Mouse (Mus musculus): ENCODE results near the gene Dtl. TPM values are rescaled to one million over a fixed set of nuclear protein-coding genes. Genes with fewer than 3 reads are reported as not detected.

Dtl gene
- polyA plus RNA-seq, 1 experiment from 2014 or later, result 2.9 TPM

GRCm38 (mm10) chr1:191617589-191617988 lies 42.2 kb upstream of the Dtl start:
- peaks cover 48% of the 10 kb centered on the region for H3K36me3 ChIP-seq (ENCODE audit: insufficient read depth, low read length)
- no peak overlapping the region for H3K9ac ChIP-seq (replicated peaks; ENCODE audit: low read depth)

DNA sequence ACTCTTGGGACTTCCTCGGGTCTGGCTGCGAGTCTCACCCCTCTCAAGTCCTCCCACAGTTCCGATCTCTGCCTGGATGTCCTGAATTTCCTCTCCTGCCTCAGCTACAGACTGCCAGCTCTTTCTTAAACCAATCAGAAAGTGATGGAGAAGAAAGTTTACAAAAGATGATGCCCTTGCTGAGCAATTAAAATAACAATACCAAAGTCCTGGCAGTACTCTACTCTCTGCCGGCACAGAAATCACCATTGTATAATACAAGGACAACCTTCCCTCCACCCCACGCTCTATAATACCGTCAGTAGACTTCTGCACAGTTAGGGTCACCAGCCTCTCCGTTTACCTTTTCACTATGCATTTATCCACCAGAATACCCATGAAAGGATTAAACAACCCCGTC lies 40.9 kb upstream of the Dtl start:
- Histone ChIP-seq H3K4me2 (replicated peaks; ENCODE audit: low read depth, low read length) (no peak overlapping the region), H3K4me1 (ENCODE audit: insufficient read depth, low read depth, low read length) (no peaks in the 10 kb centered on the region), H3K36me3 (ENCODE audit: insufficient read depth, low read length) (peaks cover 58% of the 10 kb centered on the region), H3K4me3 (ENCODE audit: low read depth, low read length) (no peak overlapping the region), H3K9me3 (ENCODE audit: low read length) (no peaks in the 10 kb centered on the region), H3K27me3 (replicated peaks; ENCODE audit: insufficient read depth, low read length) (no peaks in the 10 kb centered on the region), H3K9ac (replicated peaks; ENCODE audit: low read depth) (no peak overlapping the region), H3K27ac (ENCODE audit: low read length) (no peak overlapping the region)
- DNase-seq (ENCODE audit: low spot score) (no peak), ATAC-seq (no peak)
- WGBS, result 92% methylated on average over 8 of the region's 8 CpGs
- TF ChIP-seq CTCF (IDR thresholded peaks at IDR 0.05), result no peak

More at GRCm38 (mm10) chr1:191617589-191617988, 42.2 kb upstream of the Dtl start:
- DNase-seq (ENCODE audit: low spot score) (no peak), ATAC-seq (no peak)
- no peaks in the 10 kb centered on the region for H3K4me1 ChIP-seq (ENCODE audit: insufficient read depth, low read depth, low read length)
- no peaks in the 10 kb centered on the region for H3K9me3 ChIP-seq (ENCODE audit: low read length)
- TF ChIP-seq CTCF (IDR thresholded peaks at IDR 0.05) (no peak), EP300 (IDR thresholded peaks at IDR 0.05) (no peak)
- H3K27me3 ChIP-seq (replicated peaks; ENCODE audit: insufficient read depth, low read length), result no peaks in the 10 kb centered on the region
- no peak overlapping the region for H3K4me2 ChIP-seq (replicated peaks; ENCODE audit: low read depth, low read length)
- H3K4me3 ChIP-seq (ENCODE audit: low read depth, low read length), result no peak overlapping the region
- WGBS, result 84% methylated on average over 3 of the region's 3 CpGs
- H3K27ac ChIP-seq (ENCODE audit: low read length), result no peak overlapping the region

GRCm38 (mm10) chr1:191612877-191613276 lies 37.5 kb upstream of the Dtl start:
- H3K4me3 ChIP-seq (ENCODE audit: low read depth, low read length), result no peak overlapping the region
- WGBS, result 75% methylated on average over 16 of the region's 16 CpGs

DNA sequence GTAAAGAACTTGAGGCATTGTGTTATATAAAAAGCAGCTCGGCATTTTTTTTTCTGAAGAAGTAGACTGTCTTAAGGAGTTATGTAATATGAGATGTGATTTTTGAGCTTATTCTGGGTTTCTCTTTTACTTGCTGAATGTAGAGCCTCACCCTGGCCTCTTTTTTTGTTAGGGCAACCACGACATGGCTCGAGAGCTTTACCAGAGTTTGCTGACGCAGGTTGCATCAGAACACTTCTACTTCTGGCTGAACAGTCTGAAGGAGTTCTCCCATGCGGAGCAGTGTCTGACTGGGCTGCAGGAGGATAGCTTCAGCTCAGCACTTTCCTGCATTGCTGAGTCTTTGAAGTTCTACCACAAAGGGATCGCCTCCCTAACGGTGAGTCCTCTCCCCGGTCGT lies 36.3 kb upstream of the Dtl start:
- TF ChIP-seq EP300 (IDR thresholded peaks at IDR 0.05), result no peak
- no peak for TF ChIP-seq CTCF (IDR thresholded peaks at IDR 0.05)
- 75% methylated on average over 9 of the region's 9 CpGs for WGBS
- no peak for ATAC-seq
- H3K9ac ChIP-seq (replicated peaks; ENCODE audit: low read depth), result no peak overlapping the region
- H3K27me3 ChIP-seq (replicated peaks; ENCODE audit: insufficient read depth, low read length), result no peaks in the 10 kb centered on the region
- DNase-seq (ENCODE audit: low spot score), result no peak
- H3K4me1 ChIP-seq (ENCODE audit: insufficient read depth, low read depth, low read length), result no peaks in the 10 kb centered on the region
- no peaks in the 10 kb centered on the region for H3K9me3 ChIP-seq (ENCODE audit: low read length)
- no peak overlapping the region for H3K4me3 ChIP-seq (ENCODE audit: low read depth, low read length)
- H3K36me3 ChIP-seq (ENCODE audit: insufficient read depth, low read length), result peaks cover 40% of the 10 kb centered on the region
- no peak overlapping the region for H3K27ac ChIP-seq (ENCODE audit: low read length)
- H3K4me2 ChIP-seq (replicated peaks; ENCODE audit: low read depth, low read length), result no peak overlapping the region

More at GRCm38 (mm10) chr1:191612877-191613276, 37.5 kb upstream of the Dtl start:
- Histone ChIP-seq H3K27ac (ENCODE audit: low read length) (no peak overlapping the region), H3K9me3 (ENCODE audit: low read length) (no peaks in the 10 kb centered on the region), H3K4me1 (ENCODE audit: insufficient read depth, low read depth, low read length) (no peaks in the 10 kb centered on the region), H3K36me3 (ENCODE audit: insufficient read depth, low read length) (peaks cover 37% of the 10 kb centered on the region), H3K9ac (replicated peaks; ENCODE audit: low read depth) (no peak overlapping the region), H3K4me2 (replicated peaks; ENCODE audit: low read depth, low read length) (no peak overlapping the region), H3K27me3 (replicated peaks; ENCODE audit: insufficient read depth, low read length) (no peaks in the 10 kb centered on the region)
- no peak for DNase-seq (ENCODE audit: low spot score)
- ATAC-seq, result no peak
- no peak for TF ChIP-seq CTCF (IDR thresholded peaks at IDR 0.05)
- TF ChIP-seq EP300 (IDR thresholded peaks at IDR 0.05), result no peak

DNA sequence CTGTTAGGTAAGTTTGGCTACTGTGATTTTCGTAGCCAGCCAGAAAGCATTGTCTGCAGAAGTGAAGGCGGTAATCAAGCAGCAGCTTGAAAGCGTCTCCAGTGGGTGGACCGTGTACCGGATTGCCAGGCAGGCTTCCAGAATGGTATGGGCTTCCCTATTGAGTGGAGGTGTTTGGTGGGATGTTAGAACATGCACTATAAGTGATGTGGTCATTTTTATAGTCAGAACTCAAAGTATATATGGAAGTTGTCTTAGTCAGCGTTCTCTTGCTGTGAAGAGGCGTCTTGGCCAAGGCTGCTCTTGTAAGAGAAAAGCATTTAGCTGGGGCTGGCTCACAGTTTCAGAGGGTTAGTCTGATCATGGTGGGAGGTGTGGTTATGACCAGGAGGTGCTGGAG lies 35.0 kb upstream of the Dtl start:
- Histone ChIP-seq H3K9me3 (ENCODE audit: low read length) (no peaks in the 10 kb centered on the region), H3K27me3 (replicated peaks; ENCODE audit: insufficient read depth, low read length) (no peaks in the 10 kb centered on the region), H3K27ac (ENCODE audit: low read length) (no peak overlapping the region), H3K9ac (replicated peaks; ENCODE audit: low read depth) (no peak overlapping the region), H3K4me3 (ENCODE audit: low read depth, low read length) (no peak overlapping the region), H3K4me2 (replicated peaks; ENCODE audit: low read depth, low read length) (no peak overlapping the region), H3K4me1 (ENCODE audit: insufficient read depth, low read depth, low read length) (no peaks in the 10 kb centered on the region), H3K36me3 (ENCODE audit: insufficient read depth, low read length) (peaks cover 35% of the 10 kb centered on the region)
- DNase-seq (ENCODE audit: low spot score), result no peak
- no peak for TF ChIP-seq EP300 (IDR thresholded peaks at IDR 0.05)
- no peak for TF ChIP-seq CTCF (IDR thresholded peaks at IDR 0.05)
- WGBS, result 94% methylated on average over 7 of the region's 7 CpGs
- no peak for ATAC-seq

- ATAC-seq (no peak), DNase-seq (ENCODE audit: low spot score) (no peak)
- Histone ChIP-seq H3K27me3 (replicated peaks; ENCODE audit: insufficient read depth, low read length) (no peaks in the 10 kb centered on the region), H3K4me1 (ENCODE audit: insufficient read depth, low read depth, low read length) (no peaks in the 10 kb centered on the region), H3K4me2 (replicated peaks; ENCODE audit: low read depth, low read length) (no peak overlapping the region), H3K36me3 (ENCODE audit: insufficient read depth, low read length) (peaks cover 41% of the 10 kb centered on the region), H3K27ac (ENCODE audit: low read length) (no peak overlapping the region), H3K9ac (replicated peaks; ENCODE audit: low read depth) (no peak overlapping the region), H3K9me3 (ENCODE audit: low read length) (no peaks in the 10 kb centered on the region), H3K4me3 (ENCODE audit: low read depth, low read length) (no peak overlapping the region)
- TF ChIP-seq EP300 (IDR thresholded peaks at IDR 0.05) (no peak), CTCF (IDR thresholded peaks at IDR 0.05) (no peak)
- WGBS, result 84% methylated on average over 1 of the region's 1 CpGs
Observed at GRCm38 (mm10) chr1:191609578-191609977, 34.2 kb upstream of the Dtl start.

GRCm38 (mm10) chr1:191609051-191609450 lies 33.7 kb upstream of the Dtl start:
- Histone ChIP-seq H3K9ac (replicated peaks; ENCODE audit: low read depth) (no peak overlapping the region), H3K4me3 (ENCODE audit: low read depth, low read length) (no peak overlapping the region), H3K27ac (ENCODE audit: low read length) (no peak overlapping the region), H3K4me1 (ENCODE audit: insufficient read depth, low read depth, low read length) (no peaks in the 10 kb centered on the region), H3K36me3 (ENCODE audit: insufficient read depth, low read length) (peaks cover 40% of the 10 kb centered on the region), H3K27me3 (replicated peaks; ENCODE audit: insufficient read depth, low read length) (no peaks in the 10 kb centered on the region), H3K4me2 (replicated peaks; ENCODE audit: low read depth, low read length) (no peak overlapping the region), H3K9me3 (ENCODE audit: low read length) (no peaks in the 10 kb centered on the region)
- 86% methylated on average over 6 of the region's 6 CpGs for WGBS
- TF ChIP-seq EP300 (IDR thresholded peaks at IDR 0.05), result no peak
- TF ChIP-seq CTCF (IDR thresholded peaks at IDR 0.05), result no peak
- DNase-seq (ENCODE audit: low spot score), result no peak
- ATAC-seq, result no peak

All from lung, postnatal 0 days (tissue).